Mouse (Mus musculus): Measurements from ENCODE around the gene Tk2.
"Not testable (repeated sequence)": the region's sequence is repeated elsewhere in the genome, so short reads cannot be mapped to it uniquely, and the experiment has no call there.

GRCm38 (mm10) chr8:104293081-104293480 is 44.7 kb upstream of the Tk2 start, which contains the start of gene Cmtm2a:
- TF ChIP-seq CTCF, EP300 (IDR thresholded peaks at IDR 0.05; ENCODE audit: low read depth): not testable (repeated sequence)
